Mouse (Mus musculus) megakaryocyte-erythroid progenitor cell, adult 5-6 weeks (primary cell): Measurements from ENCODE around the gene 5830473C10Rik. TPM values are rescaled to one million over a fixed set of nuclear protein-coding genes. Genes with fewer than 3 reads are reported as not detected.
"Not testable (repeated sequence)": the region's sequence is repeated elsewhere in the genome, so short reads cannot be mapped to it uniquely, and the experiment has no call there.

ENCODE experiments used
- ATAC-seq: replicated peaks from 2 replicates; pipeline ENCODE4 v1.8.0; 2016; ENCODE audit warnings: mild to moderate bottlenecking, inconsistent platforms; ENCODE audit not compliant: severe bottlenecking, poor library complexity, low FRiP score, low TSS enrichment
- total RNA-seq, 2 experiments: library from RNA; stranded (forward) in 1 of 2; stranded (reverse) in 1 of 2; fragments of 200-1000, 215-1000 nt in 1 of 2; fragments of >200 nt in 1 of 2; fragmentation: Nextera tagmentation in 1 of 2; gene quantifications; 2 replicates each; pipeline ENCODE4 v1.2.3; 2014 to 2017

Gene 5830473C10Rik
- total RNA-seq, 2 experiments from 2014 or later, result not detected

- ATAC-seq, result peak; percentile 94
These were observed 28.0 kb downstream of the 5830473C10Rik start for GRCm38 (mm10) chr5:90588708-90589595.

GRCm38 (mm10) chr5:90590676-90591075 is 29.8 kb downstream of the 5830473C10Rik start:
- no peak for ATAC-seq

GRCm38 (mm10) chr5:90591936-90592335 is 31.0 kb downstream of the 5830473C10Rik start:
- ATAC-seq, result no peak

- ATAC-seq, result peak; percentile 91
These were observed 34.0 kb downstream of the 5830473C10Rik start for GRCm38 (mm10) chr5:90594945-90595344.

- ATAC-seq, result no peak
These were observed 35.2 kb downstream of the 5830473C10Rik start for GRCm38 (mm10) chr5:90596155-90596554.

GRCm38 (mm10) chr5:90601469-90601868 is 40.6 kb downstream of the 5830473C10Rik start:
- ATAC-seq, result peak; percentile 72

GRCm38 (mm10) chr5:90603407-90603923 is 42.6 kb downstream of the 5830473C10Rik start:
- no peak for ATAC-seq

- ATAC-seq, result peak; percentile 82
These were observed 48.0 kb downstream of the 5830473C10Rik start for GRCm38 (mm10) chr5:90608906-90609305.

GRCm38 (mm10) chr5:90611388-90611787 is 50.5 kb downstream of the 5830473C10Rik start:
- ATAC-seq, result no peak

GRCm38 (mm10) chr5:90611996-90612611 is 51.2 kb downstream of the 5830473C10Rik start:
- ATAC-seq, result no peak

GRCm38 (mm10) chr5:90612751-90613150 is 51.8 kb downstream of the 5830473C10Rik start:
- ATAC-seq, result not testable (repeated sequence)

- ATAC-seq, result no peak
These were observed 57.0 kb downstream of the 5830473C10Rik start for GRCm38 (mm10) chr5:90617859-90618258.

- no peak for ATAC-seq
These were observed 60.4 kb downstream of the 5830473C10Rik start for GRCm38 (mm10) chr5:90621316-90621715.

GRCm38 (mm10) chr5:90621726-90622125 is 60.8 kb downstream of the 5830473C10Rik start:
- ATAC-seq, result no peak

- no peak for ATAC-seq
These were observed 62.3 kb downstream of the 5830473C10Rik start for GRCm38 (mm10) chr5:90623209-90623608.

GRCm38 (mm10) chr5:90624708-90625425 is 64.0 kb downstream of the 5830473C10Rik start:
- no peak for ATAC-seq

GRCm38 (mm10) chr5:90627423-90627822 is 66.5 kb downstream of the 5830473C10Rik start:
- ATAC-seq, result no peak

- no peak for ATAC-seq
These were observed 67.1 kb downstream of the 5830473C10Rik start for GRCm38 (mm10) chr5:90628011-90628410.

- no peak for ATAC-seq
These were observed 67.6 kb downstream of the 5830473C10Rik start for GRCm38 (mm10) chr5:90628530-90628929.

- no peak for ATAC-seq
These were observed 74.0 kb downstream of the 5830473C10Rik start for GRCm38 (mm10) chr5:90634885-90635284.
